In the genomic region with DNA sequence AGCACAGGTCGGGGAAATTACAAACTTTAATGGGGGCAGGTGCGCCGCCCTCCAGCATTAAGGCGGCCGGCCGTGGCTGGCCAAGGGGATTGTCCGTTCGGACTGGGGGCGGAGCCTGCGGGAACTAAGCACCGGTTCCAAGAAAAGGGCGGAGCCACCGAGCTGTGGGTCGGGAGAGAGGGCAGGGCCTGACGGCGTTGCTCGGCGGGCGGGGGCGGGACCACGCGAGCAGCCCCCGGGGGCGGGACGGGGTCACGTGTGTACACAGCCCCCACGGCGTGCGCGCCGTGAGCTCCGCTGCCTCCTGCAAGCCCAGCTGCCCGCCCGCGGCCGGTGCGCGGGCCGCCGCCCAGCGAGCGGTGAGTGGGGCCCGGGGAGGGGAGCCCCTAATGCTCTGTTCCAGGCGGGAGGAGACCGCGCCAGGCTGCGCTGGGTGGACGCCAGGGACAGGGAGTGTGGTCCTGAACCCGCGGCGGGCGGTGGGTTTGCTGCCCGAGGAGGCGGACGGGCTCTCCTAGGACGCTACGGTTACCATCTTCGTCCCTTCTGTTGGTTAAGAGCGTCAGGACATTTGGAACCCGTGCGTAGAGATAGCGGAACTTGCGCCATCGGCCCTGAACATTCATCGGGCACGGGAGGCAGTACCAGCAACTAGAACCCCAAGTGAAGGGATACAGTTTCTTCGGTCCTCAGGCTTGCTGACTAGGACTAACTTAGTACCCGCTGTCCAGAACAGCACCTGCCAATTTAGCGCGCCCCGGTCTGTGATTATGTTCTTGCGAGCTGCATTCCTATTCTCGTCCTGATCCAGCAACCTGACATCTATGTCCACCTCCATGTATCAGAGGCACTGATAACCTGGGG, we compare ENCODE assay signal across 8 mouse cellular contexts. TPM values are rescaled to one million over a fixed set of nuclear protein-coding genes. Genes with fewer than 3 reads are reported as not detected.
DNase-seq lines count a peak whose midpoint lies in the region; ATAC-seq lines count a peak whose summit lies in the region.

No protein-coding gene starts in this region.

- H3K27me3 ChIP-seq in hindbrain, embryonic 16.5 days (replicated peaks; ENCODE audit: control insufficient read depth, insufficient read depth, low read length), result no peaks in the 10 kb centered on the region

- H3K9me3 ChIP-seq in hindbrain, embryonic 16.5 days (ENCODE audit: control insufficient read depth, low read length), result no peaks in the 10 kb centered on the region

- peak overlapping the region; percentile 85 for H3K4me2 ChIP-seq in hindbrain, embryonic 16.5 days (ENCODE audit: low read length)

- under 1% methylated on average over 53 of the region's 73 CpGs for WGBS in hindbrain, embryonic 16.5 days
- WGBS in macrophage (ENCODE audit: missing documents), result 1% methylated on average over 67 of the region's 73 CpGs

- peak overlapping the region; percentile 57 for H3K27ac ChIP-seq in hindbrain, embryonic 16.5 days (ENCODE audit: low read depth, low read length)
- peak overlapping the region; percentile 99 for H3K27ac ChIP-seq in macrophage

- ATAC-seq in hindbrain, embryonic 16.5 days, result peak; percentile 84

- DNase-seq in T-cell, adult 2 months (ENCODE audit: low spot score), result peak; percentile 52
- peak; percentile 53 to 82 for DNase-seq in cerebellum, postnatal 4 days (ENCODE audit: low spot score in 2 of 2)
- peak; percentile 98 for DNase-seq in gastrocnemius, adult 18-20 months (ENCODE audit: low spot score)
- peak; percentile 81 to 87 for DNase-seq in left cerebral cortex, adult 18-20 months (ENCODE audit: low spot score in 2 of 2)
- peak; percentile 87 for DNase-seq in retina, postnatal 7 days (ENCODE audit: low read depth, low spot score)
- DNase-seq in urinary bladder, adult 18-20 months (ENCODE audit: low spot score in 2 of 2), result peak; percentile 82 to 93

- H3K9ac ChIP-seq in hindbrain, embryonic 16.5 days (ENCODE audit: low read depth, low read length), result peak overlapping the region; percentile 75

- H3K36me3 ChIP-seq in hindbrain, embryonic 16.5 days (ENCODE audit: control insufficient read depth, insufficient read depth, low read length), result no peaks in the 10 kb centered on the region
- peaks cover 19% of the 10 kb centered on the region; the same call in 1 of the 2 replicates for H3K36me3 ChIP-seq in macrophage (ENCODE audit: inconsistent target)

- peaks cover 85% of the 10 kb centered on the region for H3K79me2 ChIP-seq in macrophage (ENCODE audit: inconsistent target)

- peaks cover 24% of the 10 kb centered on the region for H3K4me1 ChIP-seq in hindbrain, embryonic 16.5 days (ENCODE audit: control insufficient read depth, insufficient read depth, low read depth, low read length)

- H3K4me3 ChIP-seq in hindbrain, embryonic 16.5 days (ENCODE audit: low read length), result peak overlapping the region; percentile 66
- H3K4me3 ChIP-seq in macrophage (ENCODE audit: inconsistent target), result peak overlapping the region; percentile 63

RNA-seq across cellular contexts. Expression of a gene that starts 3.1 kb away (rescaled TPM):
- total RNA-seq in gastrocnemius, adult 18-20 months (2021), result 10 to 100 TPM; 21.8 to 28.9 TPM
- 3.1 and 4.0 TPM in 2 replicates for polyA plus RNA-seq in hindbrain, embryonic 16.5 days (2015; fragmentation: Nextera tagmentation; extraction: Ambion mirVana)
- total RNA-seq in left cerebral cortex, adult 18-20 months (2021), result 10 to 100 TPM; 10.6 to 13.0 TPM
- 10 to 100 TPM in 10 of 26 experiments, 1 to 10 TPM in 13, under 1 TPM in 3; 0.91 to 39.6 (median 5.6) TPM for total RNA-seq in macrophage (2018; cell fraction: chromatin; rRNA removed)
- total RNA-seq in macrophage (2018; cell fraction: cytosol; rRNA removed), result 10 to 100 TPM in 20 of 26 experiments, 1 to 10 TPM in 6; 3.7 to 41.6 (median 20.4) TPM
- total RNA-seq in macrophage (2018; cell fraction: nucleus; rRNA removed), result 10 to 100 TPM in 19 of 26 experiments, 1 to 10 TPM in 7; 4.5 to 63.6 (median 13.4) TPM
- polyA plus RNA-seq in macrophage (2018), result 14.0 to 34.3 TPM (median 20.6 TPM) in 3 replicates

RNA-seq across cellular contexts. Expression of a gene that starts 24.5 kb away (rescaled TPM):
- total RNA-seq in gastrocnemius, adult 18-20 months (2021), result under 1 TPM; 0.12 to 0.21 TPM
- 0.26 and 0.64 TPM in 2 replicates for polyA plus RNA-seq in hindbrain, embryonic 16.5 days (2015; fragmentation: Nextera tagmentation; extraction: Ambion mirVana)
- total RNA-seq in left cerebral cortex, adult 18-20 months (2021), result under 1 TPM in 1 of 2 experiments, not detected in 1; 0.33 TPM
- total RNA-seq in macrophage (2018; cell fraction: chromatin; rRNA removed), result 10 to 100 TPM in 4 of 26 experiments, 1 to 10 TPM in 16, under 1 TPM in 4, not detected in 2; 0.41 to 20.1 (median 4.7) TPM
- 10 to 100 TPM in 5 of 26 experiments, 1 to 10 TPM in 21; 1.4 to 11.9 (median 5.5) TPM for total RNA-seq in macrophage (2018; cell fraction: cytosol; rRNA removed)
- 10 to 100 TPM in 6 of 26 experiments, 1 to 10 TPM in 19, not detected in 1; 2.1 to 17.8 (median 7.3) TPM for total RNA-seq in macrophage (2018; cell fraction: nucleus; rRNA removed)
- 3.5 to 9.1 TPM (median 7.6 TPM) in 3 replicates for polyA plus RNA-seq in macrophage (2018)

RNA-seq across cellular contexts. Expression of a gene that starts 28.2 kb away (rescaled TPM):
- total RNA-seq in gastrocnemius, adult 18-20 months (2021), result not detected
- not detected in 2 replicates for polyA plus RNA-seq in hindbrain, embryonic 16.5 days (2015; fragmentation: Nextera tagmentation; extraction: Ambion mirVana)
- not detected for total RNA-seq in left cerebral cortex, adult 18-20 months (2021)
- not detected for total RNA-seq in macrophage (2018; cell fraction: chromatin; rRNA removed)
- total RNA-seq in macrophage (2018; cell fraction: cytosol; rRNA removed), result not detected
- total RNA-seq in macrophage (2018; cell fraction: nucleus; rRNA removed), result not detected
- not detected in 3 replicates for polyA plus RNA-seq in macrophage (2018)

RNA-seq across cellular contexts. Expression of a gene that starts 29.4 kb away (rescaled TPM):
- total RNA-seq in gastrocnemius, adult 18-20 months (2021), result 10 to 100 TPM; 55.0 to 68.4 TPM
- polyA plus RNA-seq in hindbrain, embryonic 16.5 days (2015; fragmentation: Nextera tagmentation; extraction: Ambion mirVana), result 95.1 and 98.6 TPM in 2 replicates
- total RNA-seq in left cerebral cortex, adult 18-20 months (2021), result 10 to 100 TPM; 66.8 to 67.7 TPM
- total RNA-seq in macrophage (2018; cell fraction: chromatin; rRNA removed), result 10 to 100 TPM in 20 of 26 experiments, 1 to 10 TPM in 6; 5.3 to 32.5 (median 15.9) TPM
- 10 to 100 TPM; 11.3 to 25.9 (median 21.4) TPM for total RNA-seq in macrophage (2018; cell fraction: cytosol; rRNA removed)
- total RNA-seq in macrophage (2018; cell fraction: nucleus; rRNA removed), result 10 to 100 TPM in 16 of 26 experiments, 1 to 10 TPM in 10; 4.4 to 19.3 (median 11.4) TPM
- polyA plus RNA-seq in macrophage (2018), result 15.7 to 21.8 TPM (median 18.8 TPM) in 3 replicates

RNA-seq across cellular contexts. Expression of a gene that starts 42.3 kb away (rescaled TPM):
- under 1 TPM; 0.59 to 0.82 TPM for total RNA-seq in gastrocnemius, adult 18-20 months (2021)
- 7.8 and 9.4 TPM in 2 replicates for polyA plus RNA-seq in hindbrain, embryonic 16.5 days (2015; fragmentation: Nextera tagmentation; extraction: Ambion mirVana)
- 1 to 10 TPM; 2.8 to 3.0 TPM for total RNA-seq in left cerebral cortex, adult 18-20 months (2021)
- 1 to 10 TPM in 1 of 26 experiments, under 1 TPM in 1, not detected in 24; 0.33 to 1.3 TPM for total RNA-seq in macrophage (2018; cell fraction: chromatin; rRNA removed)
- not detected for total RNA-seq in macrophage (2018; cell fraction: cytosol; rRNA removed)
- not detected for total RNA-seq in macrophage (2018; cell fraction: nucleus; rRNA removed)
- not detected in 3 replicates for polyA plus RNA-seq in macrophage (2018)

Comparison
In these comparisons a context has a peak if more than half of its experiments do, and no peak if none do; other contexts are left out.
1. Peak in every context shown above with its lines: DNase-seq, ATAC-seq, H3K4me3 ChIP-seq and H3K27ac ChIP-seq.